Mouse (Mus musculus): ENCODE measurements at regions not wholly inside any gene's neighbourhood (a gene's known extent, or its start where the extent isn't known, plus 50 kb on each side); places are given as distances from the start of the nearest gene placed in this dataset.

GRCm38 (mm10) chr16:74639805-74640204, 228.2 kb upstream of the Robo2 start:
- Histone ChIP-seq H3K4me3 (ENCODE audit: low read depth, low read length) (no peak overlapping the region), H3K36me3 (replicated peaks; ENCODE audit: control insufficient read depth, insufficient read depth, low read length) (no peaks in the 10 kb centered on the region), H3K27me3 (ENCODE audit: control insufficient read depth, insufficient read depth, low read length) (no peaks in the 10 kb centered on the region), H3K9me3 (replicated peaks; ENCODE audit: control insufficient read depth, low read length) (no peaks in the 10 kb centered on the region), H3K27ac (ENCODE audit: low read depth) (no peak overlapping the region), H3K4me2 (ENCODE audit: low read depth, low read length) (no peak overlapping the region), H3K4me1 (ENCODE audit: control insufficient read depth, insufficient read depth) (no peaks in the 10 kb centered on the region), H3K9ac (replicated peaks; ENCODE audit: low read depth, low read length) (no peak overlapping the region)
- TF ChIP-seq CTCF (IDR thresholded peaks at IDR 0.05; ENCODE audit: low read depth) = no peak
- no peak for TF ChIP-seq EP300 (IDR thresholded peaks at IDR 0.05; ENCODE audit: low read depth)
- ATAC-seq (ENCODE audit: insufficient read depth, low read depth) = no peak
- DNase-seq (ENCODE audit: low spot score) = no peak
- 76% methylated on average over 7 of the region's 7 CpGs for WGBS

GRCm38 (mm10) chr16:74637638-74638037, 226.0 kb upstream of the Robo2 start:
- Histone ChIP-seq H3K27me3 (ENCODE audit: control insufficient read depth, insufficient read depth, low read length) (no peaks in the 10 kb centered on the region), H3K9ac (replicated peaks; ENCODE audit: low read depth, low read length) (no peak overlapping the region), H3K27ac (ENCODE audit: low read depth) (no peak overlapping the region), H3K9me3 (replicated peaks; ENCODE audit: control insufficient read depth, low read length) (no peaks in the 10 kb centered on the region), H3K36me3 (replicated peaks; ENCODE audit: control insufficient read depth, insufficient read depth, low read length) (no peaks in the 10 kb centered on the region), H3K4me2 (ENCODE audit: low read depth, low read length) (no peak overlapping the region), H3K4me1 (ENCODE audit: control insufficient read depth, insufficient read depth) (no peaks in the 10 kb centered on the region), H3K4me3 (ENCODE audit: low read depth, low read length) (no peak overlapping the region)
- no peak for DNase-seq (ENCODE audit: low spot score)
- WGBS = 82% methylated on average over 5 of the region's 5 CpGs
- TF ChIP-seq EP300 (IDR thresholded peaks at IDR 0.05; ENCODE audit: low read depth) (no peak), CTCF (IDR thresholded peaks at IDR 0.05; ENCODE audit: low read depth) (no peak)
- no peak for ATAC-seq (ENCODE audit: insufficient read depth, low read depth)

- H3K4me1 ChIP-seq (ENCODE audit: control insufficient read depth, insufficient read depth) = no peaks in the 10 kb centered on the region
- no peaks in the 10 kb centered on the region for H3K27me3 ChIP-seq (ENCODE audit: control insufficient read depth, insufficient read depth, low read length)
- ATAC-seq (ENCODE audit: insufficient read depth, low read depth) (no peak), DNase-seq (ENCODE audit: low spot score) (no peak)
- H3K4me3 ChIP-seq (ENCODE audit: low read depth, low read length) = no peak overlapping the region
- H3K27ac ChIP-seq (ENCODE audit: low read depth) = no peak overlapping the region
- WGBS = 79% methylated on average over 2 of the region's 2 CpGs
- no peak overlapping the region for H3K4me2 ChIP-seq (ENCODE audit: low read depth, low read length)
- H3K36me3 ChIP-seq (replicated peaks; ENCODE audit: control insufficient read depth, insufficient read depth, low read length) = no peaks in the 10 kb centered on the region
- no peak overlapping the region for H3K9ac ChIP-seq (replicated peaks; ENCODE audit: low read depth, low read length)
- TF ChIP-seq CTCF (IDR thresholded peaks at IDR 0.05; ENCODE audit: low read depth) (no peak), EP300 (IDR thresholded peaks at IDR 0.05; ENCODE audit: low read depth) (no peak)
- H3K9me3 ChIP-seq (replicated peaks; ENCODE audit: control insufficient read depth, low read length) = no peaks in the 10 kb centered on the region
Measured at GRCm38 (mm10) chr16:74625783-74626182, 214.2 kb upstream of the Robo2 start.

DNA sequence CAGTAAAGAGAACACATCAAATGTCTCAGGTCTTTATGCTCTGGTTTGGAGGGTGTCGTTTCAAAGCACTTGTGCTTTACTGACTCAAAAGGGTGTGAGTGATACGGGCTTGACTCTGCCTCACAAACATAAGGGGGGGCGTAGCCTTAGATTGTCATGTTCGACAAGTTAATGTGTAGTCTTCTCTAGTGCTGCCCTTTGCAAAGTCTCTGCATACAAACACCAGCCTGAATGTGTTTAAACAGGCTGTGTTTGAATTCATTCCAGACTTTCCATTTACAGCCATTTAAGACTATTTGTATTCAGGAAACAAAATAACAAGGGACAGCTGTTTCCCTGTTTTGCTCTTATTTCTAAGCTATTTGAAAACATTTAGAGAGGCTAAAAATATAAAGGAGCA, 200.4 kb upstream of the Robo2 start:
- 50% methylated on average over 4 of the region's 4 CpGs for WGBS
- Histone ChIP-seq H3K4me2 (ENCODE audit: low read depth, low read length) (no peak overlapping the region), H3K9ac (replicated peaks; ENCODE audit: low read depth, low read length) (no peak overlapping the region), H3K36me3 (replicated peaks; ENCODE audit: control insufficient read depth, insufficient read depth, low read length) (no peaks in the 10 kb centered on the region), H3K4me1 (ENCODE audit: control insufficient read depth, insufficient read depth) (no peaks in the 10 kb centered on the region), H3K27ac (ENCODE audit: low read depth) (no peak overlapping the region), H3K9me3 (replicated peaks; ENCODE audit: control insufficient read depth, low read length) (no peaks in the 10 kb centered on the region), H3K4me3 (ENCODE audit: low read depth, low read length) (no peak overlapping the region), H3K27me3 (ENCODE audit: control insufficient read depth, insufficient read depth, low read length) (no peaks in the 10 kb centered on the region)
- no peak for DNase-seq (ENCODE audit: low spot score)
- no peak for ATAC-seq (ENCODE audit: insufficient read depth, low read depth)
- TF ChIP-seq CTCF (IDR thresholded peaks at IDR 0.05; ENCODE audit: low read depth) (no peak), EP300 (IDR thresholded peaks at IDR 0.05; ENCODE audit: low read depth) (no peak)

DNA sequence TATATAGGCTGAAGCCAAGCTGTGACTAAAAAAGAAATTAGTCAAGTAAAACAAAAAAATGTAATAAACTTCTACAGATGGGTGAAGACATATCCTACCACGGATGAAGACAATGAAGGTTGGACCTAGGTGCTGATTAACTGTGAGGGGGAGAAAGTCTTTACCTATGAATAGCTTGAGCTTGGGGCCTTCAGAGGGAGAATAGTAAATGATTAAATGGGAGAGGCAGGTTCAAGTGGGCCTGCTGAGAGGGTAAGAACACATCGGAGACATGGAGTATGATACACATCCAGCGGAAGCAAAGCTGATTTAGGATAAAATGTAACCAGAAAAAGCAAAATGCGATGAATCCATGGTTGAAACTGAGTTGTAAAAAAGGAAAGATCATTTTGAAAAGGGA, 197.9 kb upstream of the Robo2 start:
- no peak overlapping the region for H3K4me2 ChIP-seq (ENCODE audit: low read depth, low read length)
- H3K9me3 ChIP-seq (replicated peaks; ENCODE audit: control insufficient read depth, low read length) = no peaks in the 10 kb centered on the region
- no peak overlapping the region for H3K9ac ChIP-seq (replicated peaks; ENCODE audit: low read depth, low read length)
- no peak overlapping the region for H3K4me3 ChIP-seq (ENCODE audit: low read depth, low read length)
- no peak overlapping the region for H3K27ac ChIP-seq (ENCODE audit: low read depth)
- TF ChIP-seq CTCF (IDR thresholded peaks at IDR 0.05; ENCODE audit: low read depth) (no peak), EP300 (IDR thresholded peaks at IDR 0.05; ENCODE audit: low read depth) (no peak)
- H3K27me3 ChIP-seq (ENCODE audit: control insufficient read depth, insufficient read depth, low read length) = no peaks in the 10 kb centered on the region
- WGBS = 77% methylated on average over 4 of the region's 4 CpGs
- H3K36me3 ChIP-seq (replicated peaks; ENCODE audit: control insufficient read depth, insufficient read depth, low read length) = no peaks in the 10 kb centered on the region
- H3K4me1 ChIP-seq (ENCODE audit: control insufficient read depth, insufficient read depth) = no peaks in the 10 kb centered on the region
- DNase-seq (ENCODE audit: low spot score) (no peak), ATAC-seq (ENCODE audit: insufficient read depth, low read depth) (no peak)

GRCm38 (mm10) chr16:74598361-74598760, 186.7 kb upstream of the Robo2 start:
- H3K27me3 ChIP-seq (ENCODE audit: control insufficient read depth, insufficient read depth, low read length) = no peaks in the 10 kb centered on the region
- H3K4me3 ChIP-seq (ENCODE audit: low read depth, low read length) = no peak overlapping the region
- TF ChIP-seq EP300 (IDR thresholded peaks at IDR 0.05; ENCODE audit: low read depth) (no peak), CTCF (IDR thresholded peaks at IDR 0.05; ENCODE audit: low read depth) (no peak)
- DNase-seq (ENCODE audit: low spot score) (no peak), ATAC-seq (ENCODE audit: insufficient read depth, low read depth) (no peak)
- no peaks in the 10 kb centered on the region for H3K4me1 ChIP-seq (ENCODE audit: control insufficient read depth, insufficient read depth)
- no peak overlapping the region for H3K9ac ChIP-seq (replicated peaks; ENCODE audit: low read depth, low read length)
- H3K9me3 ChIP-seq (replicated peaks; ENCODE audit: control insufficient read depth, low read length) = no peaks in the 10 kb centered on the region
- WGBS = 62% methylated on average over 1 of the region's 1 CpGs
- no peak overlapping the region for H3K4me2 ChIP-seq (ENCODE audit: low read depth, low read length)
- H3K36me3 ChIP-seq (replicated peaks; ENCODE audit: control insufficient read depth, insufficient read depth, low read length) = no peaks in the 10 kb centered on the region
- no peak overlapping the region for H3K27ac ChIP-seq (ENCODE audit: low read depth)
